Comparison of ENCODE assay signal across 8 mouse cellular contexts in genomic region chr7:45716952-45717917, GRCm38 (mm10). TPM values are rescaled to one million over a fixed set of nuclear protein-coding genes. Genes with fewer than 3 reads are reported as not detected.
DNase-seq lines count a peak whose midpoint lies in the region; ATAC-seq and TF ChIP-seq lines count a peak whose summit lies in the region.

No protein-coding gene starts in this region.

- H3K4me1 ChIP-seq in testis, adult 2 months (ENCODE audit: control insufficient read depth, insufficient read depth, low read length) = peaks cover 16% of the 10 kb centered on the region
- H3K4me1 ChIP-seq in limb, embryonic 14.5 days (ENCODE audit: control insufficient read depth, insufficient read depth, low read length) = peaks cover 31% of the 10 kb centered on the region
- peaks cover 47% of the 10 kb centered on the region for H3K4me1 ChIP-seq in stomach, embryonic 14.5 days (ENCODE audit: control insufficient read depth, insufficient read depth, low read length)

- H3K9me3 ChIP-seq in limb, embryonic 14.5 days (ENCODE audit: control insufficient read depth, low read length) = no peaks in the 10 kb centered on the region
- no peaks in the 10 kb centered on the region for H3K9me3 ChIP-seq in stomach, embryonic 14.5 days (ENCODE audit: control insufficient read depth, low read depth, low read length)

- peak overlapping the region; percentile 88 for H3K4me2 ChIP-seq in limb, embryonic 14.5 days (replicated peaks; ENCODE audit: low read depth, low read length, severe bottlenecking)
- peak overlapping the region; percentile 87 for H3K4me2 ChIP-seq in stomach, embryonic 14.5 days (replicated peaks; ENCODE audit: low read depth, low read length)

- no peak for TF ChIP-seq CTCF in testis, adult 2 months (IDR thresholded peaks at IDR 0.05; ENCODE audit: control insufficient read depth, insufficient read depth, insufficient replicate concordance, low read depth, low read length)

- peak; percentile 38 for ATAC-seq in limb, embryonic 14.5 days (ENCODE audit: low FRiP score, low read depth)
- no peak for ATAC-seq in stomach, embryonic 14.5 days (ENCODE audit: insufficient number of reproducible peaks, insufficient read depth, low FRiP score, low read depth)

- H3K4me3 ChIP-seq in testis, adult 2 months (ENCODE audit: control insufficient read depth, low read depth, low read length) = peak overlapping the region; percentile 94
- peak overlapping the region; percentile 77 for H3K4me3 ChIP-seq in limb, embryonic 14.5 days (replicated peaks; ENCODE audit: low read length)
- H3K4me3 ChIP-seq in stomach, embryonic 14.5 days (ENCODE audit: low read depth, low read length) = peak overlapping the region; percentile 97

- WGBS in limb, embryonic 14.5 days = 8% methylated on average over 31 of the region's 31 CpGs
- WGBS in stomach, embryonic 14.5 days = 11% methylated on average over 31 of the region's 31 CpGs

- no peaks in the 10 kb centered on the region for H3K27me3 ChIP-seq in testis, adult 2 months (ENCODE audit: control insufficient read depth, insufficient read depth, low read length)
- H3K27me3 ChIP-seq in limb, embryonic 14.5 days (ENCODE audit: control insufficient read depth, insufficient read depth, low read length) = no peaks in the 10 kb centered on the region
- no peaks in the 10 kb centered on the region for H3K27me3 ChIP-seq in stomach, embryonic 14.5 days (ENCODE audit: control insufficient read depth, insufficient read depth, low read length)

- peaks cover 4% of the 10 kb centered on the region for H3K36me3 ChIP-seq in testis, adult 2 months (ENCODE audit: control insufficient read depth, insufficient read depth, low read length)
- peaks cover 49% of the 10 kb centered on the region for H3K36me3 ChIP-seq in limb, embryonic 14.5 days (ENCODE audit: control insufficient read depth, insufficient read depth, low read length)
- peaks cover 36% of the 10 kb centered on the region for H3K36me3 ChIP-seq in stomach, embryonic 14.5 days (ENCODE audit: control insufficient read depth, insufficient read depth, low read length)

- H3K27ac ChIP-seq in testis, adult 2 months (ENCODE audit: control insufficient read depth, insufficient read depth, low read depth, low read length) = peak overlapping the region; percentile 92
- H3K27ac ChIP-seq in limb, embryonic 14.5 days (replicated peaks; ENCODE audit: low read depth, low read length) = peak overlapping the region; percentile 70
- H3K27ac ChIP-seq in stomach, embryonic 14.5 days (ENCODE audit: low read length) = peak overlapping the region; percentile 83

- peak; percentile 42 for DNase-seq in adrenal gland, adult 2 months
- DNase-seq in adrenal gland, postnatal 10 days = no peak
- DNase-seq in testis, postnatal 10 days (ENCODE audit: low spot score) = no peak
- no peak for DNase-seq in limb, embryonic 14.5 days (ENCODE audit: low spot score)
- DNase-seq in spleen, postnatal 14 days (ENCODE audit: low spot score in 2 of 2) = no peak
- no peak for DNase-seq in adrenal gland, adult 8-10 months

- no peak for TF ChIP-seq POLR2A in testis, adult 2 months (IDR thresholded peaks at IDR 0.05; ENCODE audit: control insufficient read depth, low read depth, low read length)
- no peak for TF ChIP-seq POLR2A in limb, embryonic 14.5 days (IDR thresholded peaks at IDR 0.05; ENCODE audit: borderline replicate concordance, extremely low read depth, insufficient read depth, insufficient read length)

- H3K9ac ChIP-seq in limb, embryonic 14.5 days (ENCODE audit: low read depth, low read length, severe bottlenecking) = peak overlapping the region; percentile 73
- peak overlapping the region; percentile 52 for H3K9ac ChIP-seq in stomach, embryonic 14.5 days (replicated peaks; ENCODE audit: low read depth, low read length)

RNA-seq across cellular contexts. Expression of gene Sphk2, which starts 0.6 kb away (rescaled TPM):
- total RNA-seq in adrenal gland, adult 2 months (2021) = 10 to 100 TPM; 38.9 to 39.5 TPM
- polyA plus RNA-seq in adrenal gland, adult 2 months (2012; rRNA removed) = 90.9 and 92.5 TPM in 2 replicates
- 10 to 100 TPM; 28.0 to 28.8 TPM for total RNA-seq in adrenal gland, postnatal 10 days (2021)
- 33.4 and 34.6 TPM in 2 replicates for polyA plus RNA-seq in testis, adult 2 months (2012; rRNA removed)
- 36.9 and 48.5 TPM in 2 replicates for polyA plus RNA-seq in limb, embryonic 14.5 days (2012; rRNA removed)
- 27.5 and 29.2 TPM in 2 replicates for polyA plus RNA-seq in limb, embryonic 14.5 days (2014; fragmentation: Nextera tagmentation; extraction: Ambion mirVana)
- 24.4 TPM in 2 replicates for polyA plus RNA-seq in stomach, embryonic 14.5 days (2014; fragmentation: Nextera tagmentation; extraction: Ambion mirVana)
- 10 to 100 TPM; 36.9 to 40.2 (median 39.3) TPM for total RNA-seq in adrenal gland, adult 8-10 months (2022)

RNA-seq across cellular contexts. Expression of gene Rpl18, which starts 2.0 kb away (rescaled TPM):
- total RNA-seq in adrenal gland, adult 2 months (2021) = 1,000 to 10,000 TPM in 1 of 2 experiments, 100 to 1,000 TPM in 1; 972 to 1,050 TPM
- 1,143 and 1,258 TPM in 2 replicates for polyA plus RNA-seq in adrenal gland, adult 2 months (2012; rRNA removed)
- 1,000 to 10,000 TPM; 1,029 to 1,042 TPM for total RNA-seq in adrenal gland, postnatal 10 days (2021)
- 517 and 652 TPM in 2 replicates for polyA plus RNA-seq in testis, adult 2 months (2012; rRNA removed)
- polyA plus RNA-seq in limb, embryonic 14.5 days (2012; rRNA removed) = 1,056 and 1,196 TPM in 2 replicates
- 1,210 and 1,246 TPM in 2 replicates for polyA plus RNA-seq in limb, embryonic 14.5 days (2014; fragmentation: Nextera tagmentation; extraction: Ambion mirVana)
- 1,227 and 1,272 TPM in 2 replicates for polyA plus RNA-seq in stomach, embryonic 14.5 days (2014; fragmentation: Nextera tagmentation; extraction: Ambion mirVana)
- total RNA-seq in adrenal gland, adult 8-10 months (2022) = 1,000 to 10,000 TPM; 1,011 to 1,224 (median 1,104) TPM

RNA-seq across cellular contexts. Expression of gene Fam83e, which starts 3.8 kb away (rescaled TPM):
- under 1 TPM; 0.72 to 0.86 TPM for total RNA-seq in adrenal gland, adult 2 months (2021)
- 0.86 and 2.0 TPM in 2 replicates for polyA plus RNA-seq in adrenal gland, adult 2 months (2012; rRNA removed)
- total RNA-seq in adrenal gland, postnatal 10 days (2021) = under 1 TPM; 0.27 to 0.33 TPM
- 145 and 176 TPM in 2 replicates for polyA plus RNA-seq in testis, adult 2 months (2012; rRNA removed)
- 0.92 and 0.95 TPM in 2 replicates for polyA plus RNA-seq in limb, embryonic 14.5 days (2012; rRNA removed)
- 0.30 and 0.48 TPM in 2 replicates for polyA plus RNA-seq in limb, embryonic 14.5 days (2014; fragmentation: Nextera tagmentation; extraction: Ambion mirVana)
- polyA plus RNA-seq in stomach, embryonic 14.5 days (2014; fragmentation: Nextera tagmentation; extraction: Ambion mirVana) = 3.1 and 4.1 TPM in 2 replicates
- 1 to 10 TPM in 1 of 4 experiments, under 1 TPM in 3; 0.29 to 2.1 (median 0.66) TPM for total RNA-seq in adrenal gland, adult 8-10 months (2022)

RNA-seq across cellular contexts. Expression of gene Spaca4, which starts 8.4 kb away (rescaled TPM):
- not detected for total RNA-seq in adrenal gland, adult 2 months (2021)
- polyA plus RNA-seq in adrenal gland, adult 2 months (2012; rRNA removed) = not detected in 2 replicates
- not detected for total RNA-seq in adrenal gland, postnatal 10 days (2021)
- 589 and 614 TPM in 2 replicates for polyA plus RNA-seq in testis, adult 2 months (2012; rRNA removed)
- not detected in 2 replicates for polyA plus RNA-seq in limb, embryonic 14.5 days (2012; rRNA removed)
- polyA plus RNA-seq in limb, embryonic 14.5 days (2014; fragmentation: Nextera tagmentation; extraction: Ambion mirVana) = not detected in 2 replicates
- 0.38 TPM in 1 of 2 replicates, not detected in the other for polyA plus RNA-seq in stomach, embryonic 14.5 days (2014; fragmentation: Nextera tagmentation; extraction: Ambion mirVana)
- not detected for total RNA-seq in adrenal gland, adult 8-10 months (2022)

RNA-seq across cellular contexts. Expression of gene Dbp, which starts 12.3 kb away (rescaled TPM):
- 100 to 1,000 TPM in 1 of 2 experiments, 10 to 100 TPM in 1; 54.3 to 225 TPM for total RNA-seq in adrenal gland, adult 2 months (2021)
- polyA plus RNA-seq in adrenal gland, adult 2 months (2012; rRNA removed) = 569 and 796 TPM in 2 replicates
- 10 to 100 TPM; 21.4 to 62.3 TPM for total RNA-seq in adrenal gland, postnatal 10 days (2021)
- polyA plus RNA-seq in testis, adult 2 months (2012; rRNA removed) = 11.2 and 12.9 TPM in 2 replicates
- polyA plus RNA-seq in limb, embryonic 14.5 days (2012; rRNA removed) = 15.1 and 16.8 TPM in 2 replicates
- polyA plus RNA-seq in limb, embryonic 14.5 days (2014; fragmentation: Nextera tagmentation; extraction: Ambion mirVana) = 7.0 and 8.9 TPM in 2 replicates
- polyA plus RNA-seq in stomach, embryonic 14.5 days (2014; fragmentation: Nextera tagmentation; extraction: Ambion mirVana) = 6.4 and 6.7 TPM in 2 replicates
- total RNA-seq in adrenal gland, adult 8-10 months (2022) = 100 to 1,000 TPM; 254 to 411 (median 333) TPM

Comparison
In these comparisons a context has a peak if more than half of its experiments do, and no peak if none do; other contexts are left out.
1. RNA of gene Fam83e, which starts 3.8 kb away (polyA plus RNA-seq): 145 to 176 TPM in testis, adult 2 months; 3.1 to 4.1 TPM in stomach, embryonic 14.5 days, 0.30 to 0.95 TPM in limb, embryonic 14.5 days and 0.86 to 2.0 TPM in adrenal gland, adult 2 months; every median in the first group is over 10 times any median in the second.
2. Peak in every context shown above with its lines, with median percentiles within 50 percentile points of each other: H3K27ac ChIP-seq and H3K4me3 ChIP-seq.